Mouse (Mus musculus) intestine, embryonic 14.5 days (tissue): Measurements from ENCODE around the gene Col4a3bp. TPM values are rescaled to one million over a fixed set of nuclear protein-coding genes. Genes with fewer than 3 reads are reported as not detected.

Experiments used
- ATAC-seq: fragments of 200-750 bp; cut with Nextera tagmentation; replicated peaks from 2 replicates; pipeline ENCODE4 v1.8.0; 2017; ENCODE audit warnings: low read depth, moderate number of reproducible peaks, moderate TSS enrichment, moderate library complexity; ENCODE audit not compliant: low FRiP score, low TSS enrichment
- DNase-seq: peaks from one replicate; pipeline ENCODE4 v3.0.0-alpha.2; 2018; ENCODE audit warnings: low spot score
- H3K27ac ChIP-seq: fragments of 300-500 bp; sonication (generic); 2 replicates; pipeline ENCODE4 v1.5.1; 2014; ENCODE audit warnings: low read depth, mild to moderate bottlenecking, control low read depth
- H3K27me3 ChIP-seq: fragments of 300-500 bp; sonication (generic); replicated peaks from 2 replicates; pipeline ENCODE4 v1.6.1; 2014; ENCODE audit warnings: low read length, control low read depth; ENCODE audit not compliant: control insufficient read depth, insufficient read depth
- H3K36me3 ChIP-seq: fragments of 300-500 bp; sonication (generic); 2 replicates; pipeline ENCODE4 v1.6.1; 2014; ENCODE audit warnings: low read length, control low read depth; ENCODE audit not compliant: control insufficient read depth, insufficient read depth
- H3K4me1 ChIP-seq: fragments of 300-500 bp; sonication (generic); replicated peaks from 2 replicates; pipeline ENCODE4 v1.6.1; 2014; ENCODE audit warnings: low read length, control low read depth, mixed read lengths; ENCODE audit not compliant: control insufficient read depth, insufficient read depth
- H3K4me2 ChIP-seq: fragments of 300-500 bp; sonication (generic); 2 replicates; pipeline ENCODE4 v1.6.1; 2014; ENCODE audit warnings: low read length
- H3K4me3 ChIP-seq: fragments of 300-500 bp; sonication (generic); 2 replicates; pipeline ENCODE4 v1.5.1; 2014; ENCODE audit warnings: low read depth, low read length, control low read depth, mixed read lengths
- H3K9ac ChIP-seq: fragments of 300-500 bp; sonication (generic); 2 replicates; pipeline ENCODE4 v1.6.1; 2014; ENCODE audit warnings: mild to moderate bottlenecking, low read length
- H3K9me3 ChIP-seq: fragments of 300-500 bp; sonication (generic); 2 replicates; pipeline ENCODE4 v1.6.1; 2016; ENCODE audit warnings: low read length, control low read depth; ENCODE audit not compliant: control insufficient read depth
- WGBS: fragments of 180-500 bp; shearing (Covaris S2); extraction: QIAGEN DNeasy Blood & Tissue Kit; methylation state at CpG from one replicate; pipeline ENCODE4 v1.1.7; 2014; 5-methylcytosine and 5-hydroxymethylcytosine counted together
- polyA plus RNA-seq: library from polyadenylated mRNA; unstranded; fragments of >200 nt; fragmentation: Nextera tagmentation; extraction: Ambion mirVana; gene quantifications from 2 replicates; pipeline ENCODE4 v1.2.1, GENCODE M21; 2014

Gene Col4a3bp
- polyA plus RNA-seq, 1 experiment from 2014 or later = 12.6 TPM

GRCm38 (mm10) chr13:96677071-96677470, 134.7 kb downstream of the Col4a3bp start:
- no peaks in the 10 kb centered on the region for H3K27me3 ChIP-seq
- no peak for DNase-seq
- 80% methylated on average over 1 of the region's 1 CpGs for WGBS

GRCm38 (mm10) chr13:96678616-96679015, 136.2 kb downstream of the Col4a3bp start:
- H3K4me1 ChIP-seq = no peaks in the 10 kb centered on the region
- H3K27me3 ChIP-seq = no peaks in the 10 kb centered on the region
- H3K9me3 ChIP-seq = no peaks in the 10 kb centered on the region
- DNase-seq (no peak), ATAC-seq (no peak)
- H3K9ac ChIP-seq = no peak overlapping the region
- WGBS = 67% methylated on average over 6 of the region's 6 CpGs
- H3K27ac ChIP-seq = no peak overlapping the region
- H3K4me3 ChIP-seq = no peak overlapping the region
- H3K36me3 ChIP-seq = no peaks in the 10 kb centered on the region
- H3K4me2 ChIP-seq = no peak overlapping the region

More at GRCm38 (mm10) chr13:96677071-96677470, 134.7 kb downstream of the Col4a3bp start:
- Histone ChIP-seq H3K27ac (no peak overlapping the region), H3K9ac (no peak overlapping the region), H3K4me2 (no peak overlapping the region), H3K4me3 (no peak overlapping the region), H3K36me3 (no peaks in the 10 kb centered on the region), H3K9me3 (no peaks in the 10 kb centered on the region), H3K4me1 (no peaks in the 10 kb centered on the region)
- ATAC-seq = no peak

GRCm38 (mm10) chr13:96680163-96681087, 138.0 kb downstream of the Col4a3bp start:
- Histone ChIP-seq H3K4me3 (no peak overlapping the region), H3K36me3 (no peaks in the 10 kb centered on the region), H3K9me3 (no peaks in the 10 kb centered on the region), H3K9ac (no peak overlapping the region), H3K4me2 (no peak overlapping the region), H3K27ac (no peak overlapping the region), H3K4me1 (no peaks in the 10 kb centered on the region), H3K27me3 (no peaks in the 10 kb centered on the region)
- no peak for ATAC-seq
- 83% methylated on average over 9 of the region's 9 CpGs for WGBS
- no peak for DNase-seq

- Histone ChIP-seq H3K9ac (no peak overlapping the region), H3K9me3 (no peaks in the 10 kb centered on the region), H3K27ac (no peak overlapping the region), H3K27me3 (no peaks in the 10 kb centered on the region), H3K36me3 (no peaks in the 10 kb centered on the region), H3K4me2 (no peak overlapping the region), H3K4me1 (no peaks in the 10 kb centered on the region), H3K4me3 (no peak overlapping the region)
- no peak for DNase-seq
- ATAC-seq = no peak
These were observed 138.7 kb downstream of the Col4a3bp start for GRCm38 (mm10) chr13:96681088-96681620.

GRCm38 (mm10) chr13:96684779-96685178, 142.4 kb downstream of the Col4a3bp start:
- no peak overlapping the region for H3K4me3 ChIP-seq
- H3K9ac ChIP-seq = no peak overlapping the region
- H3K9me3 ChIP-seq = no peaks in the 10 kb centered on the region
- DNase-seq (no peak), ATAC-seq (no peak)
- WGBS = 82% methylated on average over 5 of the region's 5 CpGs
- no peaks in the 10 kb centered on the region for H3K4me1 ChIP-seq
- H3K27me3 ChIP-seq = no peaks in the 10 kb centered on the region
- no peak overlapping the region for H3K4me2 ChIP-seq
- H3K36me3 ChIP-seq = no peaks in the 10 kb centered on the region
- H3K27ac ChIP-seq = no peak overlapping the region

GRCm38 (mm10) chr13:96687261-96687660, 144.8 kb downstream of the Col4a3bp start:
- no peaks in the 10 kb centered on the region for H3K9me3 ChIP-seq
- H3K9ac ChIP-seq = no peak overlapping the region
- no peaks in the 10 kb centered on the region for H3K36me3 ChIP-seq
- ATAC-seq (no peak), DNase-seq (no peak)
- no peaks in the 10 kb centered on the region for H3K27me3 ChIP-seq
- WGBS = 78% methylated on average over 9 of the region's 9 CpGs
- no peaks in the 10 kb centered on the region for H3K4me1 ChIP-seq
- no peak overlapping the region for H3K4me2 ChIP-seq
- H3K4me3 ChIP-seq = no peak overlapping the region
- no peak overlapping the region for H3K27ac ChIP-seq

Other genes with a start within 250 kb of the Col4a3bp start
- 14.1 and 14.7 TPM in 2 replicates for gene Poc5, start 154.3 kb upstream of the Col4a3bp start, polyA plus RNA-seq
- gene Ankdd1b, start 71.4 kb upstream of the Col4a3bp start, polyA plus RNA-seq = 0.16 and 0.23 TPM in 2 replicates
- not detected in 2 replicates for gene Gm17622, start 51.9 kb upstream of the Col4a3bp start, polyA plus RNA-seq
- 11.0 and 12.1 TPM in 2 replicates for gene Polk, start within 50 bp of the Col4a3bp start, polyA plus RNA-seq
- 115 and 127 TPM in 2 replicates for gene Hmgcr, start 128.3 kb downstream of the Col4a3bp start, polyA plus RNA-seq
- 0.03 TPM in 2 replicates for gene Ankrd31, start 205.7 kb downstream of the Col4a3bp start, polyA plus RNA-seq